Mouse (Mus musculus) CD8-positive naive resting alpha-beta T cell, adult 2 months (primary cell): Measurements from ENCODE around the gene Tomm22.
A peak's percentile ranks its signal among the peaks of the same experiment; 100 is the strongest.
"Not testable (repeated sequence)": the region's sequence is repeated elsewhere in the genome, so short reads cannot be mapped to it uniquely, and the experiment has no call there.

Source experiments
- DNase-seq, 2 experiments: peaks; one replicate each; pipeline ENCODE4 v3.0.0; 2022; ENCODE audit warnings: low read depth in 2 of 2, low spot score in 2 of 2

Tomm22 gene

GRCm38 (mm10) chr15:79670249-79670971, at the start of gene Tomm22:
Gene Tomm22, plus strand, starts transcription at chr15:79670861.
- peak; percentile 81 to 84 for DNase-seq

- DNase-seq, result no peak
Measured at GRCm38 (mm10) chr15:79630471-79630870, 40.2 kb upstream of the Tomm22 start.

- no peak for DNase-seq
Measured at GRCm38 (mm10) chr15:79641135-79641817, 29.4 kb upstream of the Tomm22 start.

GRCm38 (mm10) chr15:79645483-79645882, 25.2 kb upstream of the Tomm22 start:
- no peak for DNase-seq

GRCm38 (mm10) chr15:79648130-79648529, 22.5 kb upstream of the Tomm22 start:
- no peak for DNase-seq

- peak in 1 of 2 experiments; percentile 42 for DNase-seq
Measured at GRCm38 (mm10) chr15:79650569-79650968, 20.1 kb upstream of the Tomm22 start.

- peak in 1 of 2 experiments; percentile 27 for DNase-seq
Measured at GRCm38 (mm10) chr15:79651481-79651880, 19.2 kb upstream of the Tomm22 start.

GRCm38 (mm10) chr15:79656451-79656850, 14.2 kb upstream of the Tomm22 start:
- DNase-seq, result no peak

- peak; percentile 78 to 86 for DNase-seq
Measured at GRCm38 (mm10) chr15:79657837-79658530, 12.7 kb upstream of the Tomm22 start.

GRCm38 (mm10) chr15:79658531-79659375, 11.9 kb upstream of the Tomm22 start, which contains the start of the genes Fam227a and Cby1:
Gene Fam227a, minus strand, starts transcription at chr15:79658956.
Gene Cby1, plus strand, starts transcription at chr15:79659199.
- peak; percentile 79 to 81 for DNase-seq

GRCm38 (mm10) chr15:79661852-79662251, 8.8 kb upstream of the Tomm22 start:
- peak; percentile 54 to 70 for DNase-seq

- DNase-seq, result no peak
Measured at GRCm38 (mm10) chr15:79664666-79665065, 6.0 kb upstream of the Tomm22 start.

GRCm38 (mm10) chr15:79669195-79669594, 1.5 kb upstream of the Tomm22 start:
- DNase-seq, result no peak

- DNase-seq, result no peak
Measured at GRCm38 (mm10) chr15:79670972-79671299, 275 bp downstream of the Tomm22 start.

GRCm38 (mm10) chr15:79671828-79672348, 1.2 kb downstream of the Tomm22 start:
- DNase-seq, result not testable (repeated sequence)

GRCm38 (mm10) chr15:79677936-79678335, 7.3 kb downstream of the Tomm22 start:
- no peak for DNase-seq

GRCm38 (mm10) chr15:79681973-79682372, 11.3 kb downstream of the Tomm22 start:
- no peak for DNase-seq

- DNase-seq, result no peak
Measured at GRCm38 (mm10) chr15:79683146-79683545, 12.5 kb downstream of the Tomm22 start.

GRCm38 (mm10) chr15:79683707-79684465, 13.2 kb downstream of the Tomm22 start:
- DNase-seq, result no peak

GRCm38 (mm10) chr15:79684616-79685015, 14.0 kb downstream of the Tomm22 start:
- no peak for DNase-seq
